Mouse (Mus musculus) 3T3-L1 (cell line): ENCODE measurements around the gene Mettl22.

Experiments used
- DNase-seq: peaks from one replicate; pipeline ENCODE4 v3.0.0-alpha.2; 2015; ENCODE audit warnings: low read depth, low spot score

Mettl22 gene

GRCm38 (mm10) chr16:8512830-8513229 lies 42.2 kb downstream of the Mettl22 start:
- DNase-seq: no peak

DNA sequence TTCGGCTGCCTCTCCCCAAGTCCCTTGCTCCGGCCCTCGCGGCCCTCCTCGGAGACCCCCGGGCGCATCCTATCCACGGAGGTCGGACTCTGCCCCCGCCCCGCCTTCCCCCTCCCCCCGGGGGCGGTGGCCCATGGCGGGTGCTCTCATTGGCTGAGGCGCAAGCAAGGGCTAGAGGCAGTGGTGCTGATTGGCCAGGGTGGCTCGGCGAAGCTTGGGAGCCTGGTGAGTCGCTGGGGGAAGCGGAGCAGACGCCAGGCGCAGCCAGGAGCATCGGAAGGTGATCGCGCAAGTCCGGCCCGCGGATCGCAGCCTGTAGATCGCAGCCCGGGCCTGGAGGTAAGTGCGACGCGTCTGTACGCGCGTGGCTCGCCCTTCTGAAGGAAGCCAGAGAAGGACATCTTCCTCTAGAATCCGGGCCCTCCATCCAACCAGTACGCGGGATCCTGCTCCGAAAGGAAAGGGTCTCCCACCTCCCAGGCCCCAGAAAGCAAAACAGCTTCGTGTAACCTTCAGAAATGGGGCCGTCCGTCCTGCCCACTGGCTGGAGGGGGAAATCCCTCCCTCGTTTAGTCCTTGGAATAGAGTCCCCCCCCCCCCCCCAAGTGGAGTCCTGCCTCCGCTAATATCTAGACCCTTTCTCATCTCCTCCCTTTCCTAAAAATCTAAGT lies 42.8 kb downstream of the Mettl22 start, which contains the start of gene Abat:
Gene Abat (plus strand): TSS at position 194 of the 671 bp plus-strand sequence.
- no peak for DNase-seq

- no peak for DNase-seq
These were observed 43.6 kb downstream of the Mettl22 start for GRCm38 (mm10) chr16:8514180-8514579.

GRCm38 (mm10) chr16:8520525-8520924 lies 49.9 kb downstream of the Mettl22 start:
- no peak for DNase-seq

DNA sequence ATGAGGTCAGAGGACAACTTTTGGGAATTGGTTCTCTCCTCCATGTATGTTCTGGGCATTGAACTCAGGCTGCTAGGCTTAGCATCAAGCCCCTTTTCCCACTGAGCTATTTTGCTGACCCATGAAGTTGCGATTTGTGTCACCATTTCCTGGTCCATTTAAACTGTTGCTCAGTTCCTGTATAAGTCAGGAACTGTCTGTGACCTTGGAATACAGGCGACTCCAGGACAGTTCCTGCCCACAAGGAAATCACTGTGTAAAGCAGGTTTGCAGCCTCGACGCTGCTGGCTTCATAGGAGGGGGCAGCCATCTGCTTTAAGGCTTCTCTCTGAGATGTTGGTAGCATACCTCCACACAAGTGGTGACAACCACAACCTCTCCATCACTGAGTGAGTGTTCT lies 50.7 kb downstream of the Mettl22 start:
- DNase-seq: no peak

- no peak for DNase-seq
These were observed 53.0 kb downstream of the Mettl22 start for GRCm38 (mm10) chr16:8523480-8524144.

DNA sequence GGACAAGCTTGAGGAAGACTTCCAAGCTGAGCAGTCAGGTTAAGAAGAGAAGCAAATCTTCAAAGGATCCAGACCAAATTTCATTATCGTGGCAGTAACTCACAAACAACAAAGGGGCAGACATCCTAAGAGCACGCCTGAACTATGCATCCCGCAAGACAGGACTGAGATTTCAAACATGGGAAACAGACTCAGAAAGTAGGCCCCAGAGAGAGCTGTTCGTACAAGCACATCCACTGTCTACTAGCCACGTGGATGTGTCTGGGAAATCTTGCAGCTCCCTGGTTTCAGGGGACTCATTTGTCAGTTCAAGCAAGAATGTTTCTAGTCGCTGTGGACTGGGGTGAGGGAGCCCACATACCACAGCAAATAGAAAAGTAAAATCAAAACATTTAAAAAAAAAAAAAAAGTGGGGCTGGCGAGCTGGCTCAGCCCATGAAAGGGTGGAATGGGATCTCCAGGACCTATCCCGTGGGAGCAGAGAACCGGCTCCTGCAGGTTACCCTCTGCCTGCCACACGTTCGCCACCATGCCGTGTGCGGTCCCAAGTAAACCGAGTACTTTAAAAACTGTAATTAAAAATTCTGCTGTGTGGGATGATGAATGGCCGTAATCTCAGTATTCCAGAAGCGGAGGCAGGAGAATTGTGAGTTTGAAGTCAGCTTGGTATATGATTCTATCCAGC lies 53.7 kb downstream of the Mettl22 start:
- no peak for DNase-seq

GRCm38 (mm10) chr16:8525293-8525692 lies 54.7 kb downstream of the Mettl22 start:
- no peak for DNase-seq

DNA sequence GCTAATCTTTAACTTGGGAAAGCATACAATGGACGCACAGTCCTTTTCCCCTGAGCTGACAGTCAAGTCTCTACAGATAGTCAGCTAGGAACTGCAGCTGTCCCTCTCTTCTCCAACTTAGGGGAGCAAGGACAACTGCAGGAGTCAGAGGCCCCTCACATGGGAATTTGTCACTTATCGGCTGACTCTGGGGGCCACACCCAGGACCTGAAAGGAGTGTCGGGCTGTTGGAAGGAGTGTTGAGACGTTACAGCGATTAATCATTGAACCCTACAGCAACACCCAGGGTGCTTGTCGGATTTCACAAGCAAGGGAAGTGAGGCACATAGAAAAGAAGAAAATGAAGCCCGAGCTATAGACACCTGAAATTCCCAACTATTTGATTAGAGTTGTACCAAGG lies 55.3 kb downstream of the Mettl22 start:
- DNase-seq: no peak

DNA sequence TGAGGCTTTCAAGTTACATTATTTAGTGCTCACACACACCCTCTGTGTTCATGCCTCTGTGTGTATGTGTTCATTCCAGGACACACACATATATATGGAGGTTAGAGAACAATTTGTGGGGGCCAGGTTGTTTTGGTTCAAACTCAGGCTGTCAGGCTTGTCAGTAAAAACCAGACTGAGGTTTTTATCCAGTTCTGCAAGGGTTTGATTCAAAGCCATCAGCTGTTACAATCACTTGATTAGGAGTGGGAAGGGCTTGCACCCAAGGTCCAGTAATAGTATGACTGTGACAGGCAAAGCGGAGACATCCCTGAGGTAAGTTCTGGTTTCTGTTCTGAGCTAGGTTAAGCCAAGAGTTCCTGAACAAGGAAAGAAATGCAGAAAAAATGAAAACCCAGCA lies 58.8 kb downstream of the Mettl22 start:
- no peak for DNase-seq

DNA sequence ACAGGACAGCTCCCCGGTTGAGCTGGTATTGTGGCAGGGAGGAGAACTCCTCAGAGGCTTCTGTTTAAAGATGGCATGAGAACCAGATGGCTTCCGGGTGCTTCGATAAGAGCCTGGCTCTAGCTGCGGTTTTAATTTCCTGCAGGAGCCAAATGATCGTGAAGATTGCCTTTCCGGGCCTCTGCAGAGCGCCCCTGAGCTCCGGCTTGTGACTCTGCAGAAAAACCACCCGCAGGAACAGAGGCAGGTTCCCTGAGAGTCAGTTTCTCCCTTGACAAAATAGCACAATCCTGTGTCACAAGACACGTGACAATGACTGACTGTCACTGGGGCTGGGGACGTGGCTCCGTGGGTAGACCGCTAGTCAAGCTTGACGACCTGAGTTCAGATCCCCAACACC lies 59.4 kb downstream of the Mettl22 start:
- DNase-seq: no peak

DNA sequence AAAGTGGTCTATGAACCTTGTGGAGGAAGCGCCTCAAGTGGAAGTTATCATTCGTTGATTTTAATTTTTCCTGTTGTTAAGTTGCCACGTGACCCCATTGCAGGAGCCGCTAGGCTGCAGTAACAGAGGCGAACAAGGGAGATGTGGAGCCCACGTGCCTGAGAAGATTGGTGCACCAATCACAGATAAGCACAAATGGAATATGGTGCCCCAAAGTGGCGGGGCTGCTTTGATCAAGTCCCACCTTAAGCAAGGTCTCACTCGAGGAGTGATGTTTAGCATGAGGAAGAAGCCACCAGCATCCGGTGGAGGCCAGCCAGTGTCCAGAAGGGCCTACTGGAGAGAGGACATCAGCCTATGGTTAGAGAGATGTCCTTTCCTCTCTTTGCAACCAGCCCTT lies 61.9 kb downstream of the Mettl22 start:
- no peak for DNase-seq

DNA sequence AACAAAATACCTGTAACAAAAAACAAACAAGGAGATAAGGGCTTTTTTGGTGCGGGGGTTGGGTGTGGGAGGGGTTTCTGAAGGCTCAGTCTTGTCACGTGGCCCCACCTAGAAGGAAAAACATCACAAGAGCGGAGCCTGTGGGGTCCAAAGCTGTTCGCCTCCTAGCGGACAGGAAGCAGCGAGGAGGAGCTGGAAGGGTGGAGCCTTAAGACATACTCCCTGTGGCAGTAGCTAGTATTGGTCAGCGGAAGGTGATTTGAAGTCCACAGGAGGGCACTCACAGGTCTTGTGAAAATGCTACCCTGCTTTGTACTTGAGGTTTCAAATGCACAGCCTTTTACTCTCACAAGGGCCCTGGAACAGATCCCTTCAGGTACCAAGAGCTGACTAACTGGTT lies 62.3 kb downstream of the Mettl22 start:
- DNase-seq: no peak

GRCm38 (mm10) chr16:8533477-8533876 lies 62.9 kb downstream of the Mettl22 start:
- no peak for DNase-seq

DNA sequence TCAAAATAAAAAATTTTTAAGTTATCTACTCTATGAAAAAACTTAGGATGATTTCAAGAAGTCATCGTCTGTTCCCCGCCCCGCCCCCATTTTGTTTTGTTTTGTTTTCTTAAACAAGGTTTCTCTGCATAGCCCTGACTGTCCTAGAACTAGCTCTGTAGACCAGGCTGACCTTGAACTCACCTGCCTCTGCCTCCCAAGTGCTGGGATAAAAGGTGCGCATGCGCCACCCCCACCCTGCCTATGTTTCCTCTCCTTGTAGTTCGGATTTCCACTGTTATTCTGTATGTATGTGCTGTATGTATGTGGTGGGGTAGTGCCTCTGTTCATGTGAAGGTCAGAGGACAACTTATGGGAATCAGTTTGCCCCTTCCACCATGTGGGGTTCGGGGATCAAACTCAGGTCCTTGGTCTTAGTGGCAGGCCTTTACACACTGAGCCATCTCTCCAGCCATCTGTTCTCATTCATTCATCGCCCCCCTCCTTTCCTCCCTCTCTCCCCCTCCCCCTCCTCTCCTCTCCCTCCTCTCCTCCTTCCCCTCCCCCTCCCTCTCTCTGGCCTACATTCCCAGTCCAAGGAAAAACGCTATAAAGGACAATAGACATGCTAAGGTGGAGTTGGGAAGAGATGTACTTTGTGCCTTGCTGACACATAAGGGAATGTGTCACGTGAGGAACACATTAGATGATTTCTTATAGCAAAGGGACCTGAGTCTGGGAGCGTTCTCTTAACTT lies 64.0 kb downstream of the Mettl22 start:
- DNase-seq: no peak

DNA sequence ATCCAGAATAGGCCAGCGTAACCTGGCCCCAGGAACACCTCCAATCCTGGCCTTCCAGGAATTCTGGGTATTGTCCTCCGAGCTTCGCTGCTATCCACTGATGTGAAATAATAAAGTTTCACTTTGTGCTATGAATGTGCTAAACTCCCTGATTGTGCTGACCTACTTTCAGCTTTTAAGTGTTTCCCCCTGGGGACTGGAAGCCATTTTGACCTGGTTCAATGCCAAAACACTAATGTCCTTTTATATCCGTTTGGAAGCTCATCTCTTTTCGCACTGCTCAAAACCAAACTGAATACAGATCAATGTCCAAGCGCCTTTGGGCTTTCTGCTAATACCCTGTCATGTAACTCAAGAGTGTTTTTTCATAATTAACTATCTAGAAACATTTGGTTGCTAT lies 64.8 kb downstream of the Mettl22 start:
- no peak for DNase-seq

DNA sequence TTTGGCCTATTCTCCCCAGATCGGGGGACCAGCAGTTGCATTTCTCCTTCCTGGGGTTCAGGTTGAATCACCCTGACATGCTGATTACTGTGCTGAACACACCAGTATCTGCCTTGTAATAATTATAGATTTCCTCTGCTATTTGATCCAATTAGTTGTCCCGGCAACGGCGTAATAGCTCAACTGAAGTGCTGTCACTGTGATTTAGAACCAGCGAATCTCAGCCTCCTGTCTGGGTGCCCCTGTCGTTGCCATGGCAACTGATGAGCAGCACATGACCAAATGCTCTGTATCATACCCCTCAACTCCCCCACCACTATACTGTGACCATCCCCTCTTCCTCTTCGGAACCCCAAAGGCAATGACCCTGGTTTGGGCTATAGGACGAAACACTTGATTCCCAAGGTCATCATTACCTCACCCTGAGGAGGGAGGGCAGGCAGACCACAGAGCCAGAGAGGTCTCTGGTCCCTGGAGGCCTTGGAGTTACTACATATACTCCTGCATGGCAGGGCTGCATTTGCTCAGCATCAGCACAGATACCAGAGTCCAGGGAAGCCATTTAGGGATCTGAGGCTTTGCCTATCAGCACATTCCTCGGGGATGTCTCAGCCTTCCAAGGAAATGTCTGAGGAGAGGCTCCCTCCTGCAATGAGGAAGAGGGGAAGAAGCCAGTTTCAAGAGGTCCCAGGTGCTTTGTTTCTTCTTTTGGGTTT lies 68.7 kb downstream of the Mettl22 start:
- peak; percentile 53 for DNase-seq
